Mouse (Mus musculus): ENCODE results near the gene Pinlyp. TPM values are rescaled to one million over a fixed set of nuclear protein-coding genes. Genes with fewer than 3 reads are reported as not detected.

Gene Pinlyp
- polyA plus RNA-seq (2012; ENCODE audit: insufficient read depth, low replicate concordance), result not detected in 2 replicates

DNA sequence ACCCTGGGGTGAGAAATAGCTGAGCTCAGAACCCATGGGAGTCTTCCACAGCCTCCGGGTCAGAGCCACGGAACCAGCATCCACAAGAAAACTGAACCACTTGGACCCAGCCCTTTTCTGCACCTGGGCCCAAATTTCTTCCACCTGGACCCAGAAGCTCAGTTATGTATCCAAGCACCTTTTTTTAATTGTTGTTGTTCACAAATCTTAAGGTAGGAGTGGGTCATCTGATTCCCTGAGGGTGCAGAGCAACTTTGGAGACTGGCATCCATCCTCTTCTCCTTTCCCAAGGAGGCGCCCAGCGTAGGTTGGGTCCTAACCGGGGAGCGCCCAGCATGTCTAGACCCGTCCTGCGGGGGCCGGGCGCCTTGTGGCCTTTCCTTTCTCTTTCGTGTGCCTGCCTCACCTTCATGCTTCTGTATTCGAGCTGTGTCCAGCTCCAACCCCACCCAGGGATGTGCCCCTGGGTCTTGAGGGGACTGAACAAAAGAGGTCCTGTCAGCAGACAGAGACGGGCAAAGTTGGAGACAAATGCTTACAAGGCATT lies at the start of gene Pinlyp, which contains the start of gene Xrcc1:
Pinlyp (minus strand) TSS at position 51 of the 547 bp plus-strand sequence.
Xrcc1 (plus strand) TSS at position 222 of the 547 bp plus-strand sequence.
- Histone ChIP-seq H3K27me3 (replicated peaks) (peaks cover 8% of the 10 kb centered on the region), H3K9me3 (peaks cover 4% of the 10 kb centered on the region; the same call in 1 of the 2 replicates), H3K4me1 (peaks cover 20% of the 10 kb centered on the region), H3K36me3 (replicated peaks; ENCODE audit: low read length) (peaks cover 29% of the 10 kb centered on the region), H3K4me3 (replicated peaks) (peak within 1 kb of the TSS; percentile 99)
- TF ChIP-seq GATA1 (IDR thresholded peaks at IDR 0.05; ENCODE audit: borderline replicate concordance, low read length) (no peak), FLI1 (IDR thresholded peaks at IDR 0.05; ENCODE audit: low read length) (no peak)

DNA sequence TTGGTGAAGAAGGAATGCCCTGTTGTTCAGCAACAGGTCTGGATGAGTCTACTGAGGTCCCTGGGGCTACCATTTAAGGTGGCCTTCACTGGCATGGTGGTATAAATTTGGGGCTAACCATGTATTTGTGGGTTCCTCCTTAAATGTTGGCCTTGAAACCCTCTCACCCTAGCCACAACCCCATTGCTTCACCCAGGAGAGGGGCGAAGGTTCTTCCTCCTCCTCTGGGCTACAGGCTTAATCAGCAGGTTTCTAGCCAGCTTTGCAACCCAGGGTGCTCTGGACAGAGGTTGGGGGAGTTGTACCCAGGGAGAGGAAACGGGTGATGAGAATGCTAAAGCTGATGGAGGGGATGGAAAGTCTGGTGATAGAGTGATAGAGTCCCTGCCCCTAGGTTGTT lies 49.5 kb upstream of the Pinlyp start:
- Histone ChIP-seq H3K27me3 (replicated peaks) (peaks cover 24% of the 10 kb centered on the region), H3K9me3 (no peaks in the 10 kb centered on the region), H3K4me3 (replicated peaks) (peak overlapping the region; percentile 92), H3K36me3 (replicated peaks; ENCODE audit: low read length) (no peaks in the 10 kb centered on the region), H3K4me1 (peaks cover 41% of the 10 kb centered on the region)
- TF ChIP-seq GATA1 (IDR thresholded peaks at IDR 0.05; ENCODE audit: borderline replicate concordance, low read length) (no peak), FLI1 (IDR thresholded peaks at IDR 0.05; ENCODE audit: low read length) (no peak)

DNA sequence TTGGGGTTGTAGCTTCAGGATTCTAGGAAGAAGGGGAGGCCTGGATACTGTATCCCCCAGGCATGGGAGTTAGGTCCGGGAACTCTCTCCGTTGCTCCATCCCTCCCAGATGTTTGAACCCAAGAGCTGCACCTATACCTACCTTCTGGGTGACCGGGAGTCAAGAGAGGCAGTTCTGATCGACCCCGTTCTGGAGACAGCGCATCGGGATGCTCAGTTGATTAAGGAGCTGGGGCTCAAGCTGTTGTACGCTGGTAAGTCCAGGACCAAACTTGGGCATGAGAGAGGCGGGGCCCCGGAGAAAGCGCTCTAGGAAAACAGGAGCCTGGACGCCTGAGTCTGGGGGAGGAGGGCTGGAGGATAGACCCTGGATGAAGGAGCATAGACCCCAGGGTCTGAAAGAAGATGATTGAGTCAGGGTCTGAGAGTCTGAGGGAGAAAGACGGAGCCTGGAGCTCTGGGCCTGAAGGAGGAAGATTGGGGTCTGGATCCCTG lies 48.4 kb upstream of the Pinlyp start:
- Histone ChIP-seq H3K4me1 (peaks cover 40% of the 10 kb centered on the region), H3K4me3 (replicated peaks) (peak overlapping the region; percentile 92), H3K27me3 (replicated peaks) (peaks cover 24% of the 10 kb centered on the region), H3K9me3 (no peaks in the 10 kb centered on the region), H3K36me3 (replicated peaks; ENCODE audit: low read length) (no peaks in the 10 kb centered on the region)
- no peak for TF ChIP-seq GATA1 (IDR thresholded peaks at IDR 0.05; ENCODE audit: borderline replicate concordance, low read length)
- no peak for TF ChIP-seq FLI1 (IDR thresholded peaks at IDR 0.05; ENCODE audit: low read length)

DNA sequence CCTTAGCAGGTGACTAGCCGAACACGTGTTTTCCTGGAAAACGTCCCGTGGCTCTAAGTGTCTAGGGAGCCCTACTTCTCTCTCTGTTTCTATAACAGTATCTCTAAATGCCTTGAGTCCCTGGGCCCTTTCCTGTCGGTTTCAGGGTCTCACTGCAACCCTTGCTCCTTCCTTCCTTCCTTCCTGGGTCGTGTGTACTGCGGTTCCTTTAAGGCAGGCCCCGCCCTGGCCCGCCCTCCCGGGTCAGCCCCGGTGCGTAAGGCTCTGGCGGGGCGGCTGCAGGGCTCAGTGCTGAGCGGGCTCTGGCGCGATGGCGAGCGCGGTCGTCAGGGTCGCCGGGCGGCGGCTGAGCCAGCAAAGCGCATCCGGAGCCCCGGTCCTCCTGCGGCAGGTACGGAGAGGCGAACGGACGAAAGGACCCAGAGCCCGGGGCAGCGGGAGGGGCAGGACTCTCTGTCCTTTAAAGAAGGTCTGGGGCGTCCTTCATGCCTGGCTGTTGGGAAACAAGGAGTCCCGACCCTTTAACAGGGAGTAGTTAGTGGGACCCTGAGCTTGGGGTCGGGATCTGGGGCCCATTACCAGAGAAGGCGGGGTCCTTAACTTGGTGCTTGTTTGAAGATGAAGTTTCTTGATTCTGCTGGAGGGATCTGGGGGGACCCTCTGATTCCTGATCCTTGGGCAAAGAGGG lies 47.8 kb upstream of the Pinlyp start:
- Histone ChIP-seq H3K4me3 (replicated peaks) (peak overlapping the region; percentile 92), H3K36me3 (replicated peaks; ENCODE audit: low read length) (no peaks in the 10 kb centered on the region), H3K4me1 (peaks cover 38% of the 10 kb centered on the region), H3K27me3 (replicated peaks) (peaks cover 24% of the 10 kb centered on the region), H3K9me3 (no peaks in the 10 kb centered on the region)
- no peak for TF ChIP-seq FLI1 (IDR thresholded peaks at IDR 0.05; ENCODE audit: low read length)
- TF ChIP-seq GATA1 (IDR thresholded peaks at IDR 0.05; ENCODE audit: borderline replicate concordance, low read length), result no peak

DNA sequence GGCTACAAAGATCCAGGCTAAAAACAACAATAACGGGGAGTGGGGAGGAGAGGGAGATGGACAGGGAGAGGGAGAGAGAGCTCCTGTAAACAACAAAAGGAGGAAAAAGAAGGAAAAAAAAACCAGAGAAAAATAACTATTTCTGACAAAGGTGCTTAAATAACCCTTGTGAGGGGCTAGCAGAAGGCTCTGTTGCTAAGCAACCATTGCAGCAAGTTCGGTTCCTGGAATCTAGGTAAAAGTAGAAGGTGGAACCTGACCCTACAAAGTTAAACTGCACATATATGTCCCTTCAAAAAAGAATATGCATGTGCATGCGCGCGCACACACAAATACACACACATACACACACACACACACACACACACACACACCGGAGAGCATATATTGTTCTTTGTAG lies 46.9 kb upstream of the Pinlyp start:
- Histone ChIP-seq H3K4me3 (replicated peaks) (no peak overlapping the region), H3K9me3 (no peaks in the 10 kb centered on the region), H3K4me1 (peaks cover 38% of the 10 kb centered on the region), H3K27me3 (replicated peaks) (peaks cover 26% of the 10 kb centered on the region), H3K36me3 (replicated peaks; ENCODE audit: low read length) (no peaks in the 10 kb centered on the region)
- TF ChIP-seq FLI1 (IDR thresholded peaks at IDR 0.05; ENCODE audit: low read length), result no peak
- no peak for TF ChIP-seq GATA1 (IDR thresholded peaks at IDR 0.05; ENCODE audit: borderline replicate concordance, low read length)

DNA sequence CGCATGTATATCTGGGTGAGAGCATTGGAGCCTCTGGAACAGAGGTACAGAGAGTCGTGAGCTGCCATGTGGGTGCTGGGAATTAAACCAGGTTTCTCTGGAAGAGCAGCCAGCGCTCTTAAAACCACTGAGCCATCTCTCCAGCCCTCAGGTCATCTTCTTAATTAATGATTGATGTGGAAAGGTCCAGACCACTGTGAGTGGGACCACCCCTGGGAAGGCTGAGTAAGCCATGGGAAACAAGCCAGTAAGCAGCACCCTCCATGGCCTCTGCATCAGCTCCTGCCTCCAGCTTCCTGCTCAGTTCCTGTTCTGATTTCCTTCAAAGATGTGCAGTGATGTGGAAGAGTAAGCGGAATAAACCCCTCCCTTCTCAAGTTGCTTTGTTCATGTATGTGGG lies 46.2 kb upstream of the Pinlyp start:
- Histone ChIP-seq H3K36me3 (replicated peaks; ENCODE audit: low read length) (no peaks in the 10 kb centered on the region), H3K4me1 (peaks cover 44% of the 10 kb centered on the region)
- no peak for TF ChIP-seq FLI1 (IDR thresholded peaks at IDR 0.05; ENCODE audit: low read length)
- no peak for TF ChIP-seq GATA1 (IDR thresholded peaks at IDR 0.05; ENCODE audit: borderline replicate concordance, low read length)

DNA sequence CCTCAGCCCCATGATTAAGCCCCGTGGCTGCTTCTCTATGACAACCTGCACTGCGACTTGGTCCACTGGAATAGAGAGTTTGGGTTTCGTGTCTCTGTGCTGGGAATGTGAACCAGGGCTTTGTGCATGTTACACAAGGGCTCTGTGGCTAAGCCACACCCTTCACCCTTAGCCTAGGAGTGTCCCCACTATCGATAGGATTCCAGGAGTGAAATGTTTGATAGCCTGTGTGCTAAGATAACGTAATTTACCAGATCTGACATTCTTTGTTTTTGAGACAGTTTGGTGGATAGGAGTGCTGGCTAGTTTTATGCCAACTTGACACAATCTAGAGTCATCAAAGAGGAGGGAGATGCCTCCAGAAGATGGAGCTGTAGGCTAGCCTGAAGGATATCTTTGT lies 45.8 kb upstream of the Pinlyp start:
- Histone ChIP-seq H3K36me3 (replicated peaks; ENCODE audit: low read length) (no peaks in the 10 kb centered on the region), H3K4me3 (replicated peaks) (no peak overlapping the region), H3K27me3 (replicated peaks) (peaks cover 34% of the 10 kb centered on the region), H3K9me3 (0 out of 2 replicates have a peak, but pooled peaks cover 3% of the 10 kb centered on the region), H3K4me1 (peaks cover 48% of the 10 kb centered on the region)
- no peak for TF ChIP-seq GATA1 (IDR thresholded peaks at IDR 0.05; ENCODE audit: borderline replicate concordance, low read length)
- TF ChIP-seq FLI1 (IDR thresholded peaks at IDR 0.05; ENCODE audit: low read length), result no peak

More for the DNA sequence above, 46.2 kb upstream of the Pinlyp start:
- Histone ChIP-seq H3K9me3 (0 out of 2 replicates have a peak, but pooled peaks cover 3% of the 10 kb centered on the region), H3K4me3 (replicated peaks) (no peak overlapping the region), H3K27me3 (replicated peaks) (peaks cover 32% of the 10 kb centered on the region)

DNA sequence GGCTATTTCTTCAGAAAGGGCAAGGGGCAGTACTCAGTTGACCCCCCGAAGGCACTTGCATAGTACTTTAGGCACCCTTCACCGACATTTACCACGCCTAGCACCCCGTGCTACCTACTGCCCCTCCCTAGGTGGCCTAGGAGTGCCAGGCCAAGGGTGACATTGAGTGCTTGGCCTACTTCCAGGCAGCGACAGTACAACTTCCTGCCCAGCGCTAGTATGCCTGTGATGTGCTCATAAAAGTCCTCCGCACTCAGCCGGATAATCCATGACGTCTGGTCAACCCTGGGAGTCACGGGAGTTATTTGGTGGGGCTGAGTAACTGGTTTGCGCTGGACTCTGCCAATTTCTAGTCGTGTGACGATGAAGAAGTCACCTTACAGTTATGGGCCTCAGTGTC lies 42.4 kb upstream of the Pinlyp start:
- Histone ChIP-seq H3K4me1 (peaks cover 23% of the 10 kb centered on the region), H3K9me3 (peaks cover 23% of the 10 kb centered on the region), H3K27me3 (replicated peaks) (peaks cover 38% of the 10 kb centered on the region), H3K4me3 (replicated peaks) (no peak overlapping the region), H3K36me3 (replicated peaks; ENCODE audit: low read length) (no peaks in the 10 kb centered on the region)
- TF ChIP-seq FLI1 (IDR thresholded peaks at IDR 0.05; ENCODE audit: low read length) (no peak), GATA1 (IDR thresholded peaks at IDR 0.05; ENCODE audit: borderline replicate concordance, low read length) (no peak)

DNA sequence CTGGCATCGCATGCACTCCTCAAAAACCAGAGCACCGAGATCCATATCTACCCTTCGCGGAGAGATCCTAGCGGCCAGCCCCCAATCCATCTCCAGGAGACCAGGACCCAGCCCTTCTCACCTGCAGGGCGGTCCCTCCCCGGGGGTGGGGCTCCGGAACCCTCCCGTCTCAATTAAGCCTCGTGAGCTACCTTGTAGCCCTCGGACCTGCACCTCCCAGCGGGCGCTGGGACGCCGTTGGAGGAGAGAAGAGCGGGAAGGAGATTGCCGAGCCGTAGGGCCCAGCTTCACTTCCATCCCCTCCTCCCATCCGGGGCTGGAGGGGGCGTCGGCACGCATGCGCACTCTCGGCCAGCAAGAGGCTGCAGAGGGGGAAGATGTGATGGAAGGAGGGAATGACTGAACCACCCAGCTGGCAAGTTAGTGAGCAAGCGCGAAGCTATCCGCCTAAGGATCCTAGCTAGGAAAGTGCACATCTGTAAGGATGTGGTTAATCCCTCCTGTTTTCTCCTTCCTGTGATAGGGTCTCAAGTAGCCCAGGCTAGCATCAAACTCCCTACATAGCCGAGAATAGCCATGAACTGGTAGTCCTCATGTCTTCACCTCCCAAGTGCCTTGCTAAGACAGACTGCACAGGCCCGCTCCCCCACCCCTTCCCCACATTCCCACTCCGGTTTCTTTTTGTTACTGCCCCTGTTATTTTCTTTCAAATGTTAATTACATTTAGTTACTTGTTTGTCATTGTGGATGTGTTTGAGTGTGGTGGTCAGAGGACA lies 41.6 kb upstream of the Pinlyp start, which contains the start of the genes Ethe1 and Zfp575:
Ethe1 (plus strand) TSS at position 214 of the 776 bp plus-strand sequence.
Zfp575 (minus strand) TSS at position 312 of the 776 bp plus-strand sequence.
- H3K27me3 ChIP-seq (replicated peaks), result peaks cover 38% of the 10 kb centered on the region

More for the DNA sequence above, 41.6 kb upstream of the Pinlyp start, which contains the start of the genes Ethe1 and Zfp575:
- Histone ChIP-seq H3K4me1 (peaks cover 17% of the 10 kb centered on the region), H3K36me3 (replicated peaks; ENCODE audit: low read length) (no peaks in the 10 kb centered on the region), H3K9me3 (peaks cover 23% of the 10 kb centered on the region), H3K4me3 (replicated peaks) (peak within 1 kb of the TSS; percentile 59)
- TF ChIP-seq FLI1 (IDR thresholded peaks at IDR 0.05; ENCODE audit: low read length) (no peak), GATA1 (IDR thresholded peaks at IDR 0.05; ENCODE audit: borderline replicate concordance, low read length) (no peak)

All from megakaryocyte, embryonic 14.5 days (primary cell).